Mouse (Mus musculus): ENCODE measurements around the gene Trim8. TPM values are rescaled to one million over a fixed set of nuclear protein-coding genes. Genes with fewer than 3 reads are reported as not detected.

Trim8 gene
- polyA plus RNA-seq, 1 experiment from 2014 or later, result 22.0 TPM

DNA sequence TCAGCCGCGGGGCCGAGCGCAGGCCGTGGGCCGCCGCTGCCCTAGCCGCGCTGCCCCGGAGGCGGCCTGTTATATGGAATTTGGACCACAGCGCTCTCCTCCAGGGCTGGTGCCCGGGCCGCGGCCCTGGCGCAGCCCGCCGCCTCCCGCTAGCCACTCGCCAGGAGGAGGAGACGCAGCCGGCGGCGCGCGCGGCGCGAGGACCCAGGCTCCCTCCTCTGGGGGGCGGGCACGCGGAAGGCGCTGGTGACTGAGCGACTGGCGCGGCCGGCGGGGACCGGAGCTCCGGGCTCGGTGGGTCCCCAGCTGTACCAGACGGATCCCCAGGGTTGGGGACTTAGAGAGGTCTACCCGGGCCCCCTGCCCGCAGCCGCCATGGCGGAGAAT, 560 bp downstream of the Trim8 start:
- H3K4me1 ChIP-seq, result peaks cover 46% of the 10 kb centered on the region
- under 1% methylated on average over 39 of the region's 46 CpGs for WGBS

DNA sequence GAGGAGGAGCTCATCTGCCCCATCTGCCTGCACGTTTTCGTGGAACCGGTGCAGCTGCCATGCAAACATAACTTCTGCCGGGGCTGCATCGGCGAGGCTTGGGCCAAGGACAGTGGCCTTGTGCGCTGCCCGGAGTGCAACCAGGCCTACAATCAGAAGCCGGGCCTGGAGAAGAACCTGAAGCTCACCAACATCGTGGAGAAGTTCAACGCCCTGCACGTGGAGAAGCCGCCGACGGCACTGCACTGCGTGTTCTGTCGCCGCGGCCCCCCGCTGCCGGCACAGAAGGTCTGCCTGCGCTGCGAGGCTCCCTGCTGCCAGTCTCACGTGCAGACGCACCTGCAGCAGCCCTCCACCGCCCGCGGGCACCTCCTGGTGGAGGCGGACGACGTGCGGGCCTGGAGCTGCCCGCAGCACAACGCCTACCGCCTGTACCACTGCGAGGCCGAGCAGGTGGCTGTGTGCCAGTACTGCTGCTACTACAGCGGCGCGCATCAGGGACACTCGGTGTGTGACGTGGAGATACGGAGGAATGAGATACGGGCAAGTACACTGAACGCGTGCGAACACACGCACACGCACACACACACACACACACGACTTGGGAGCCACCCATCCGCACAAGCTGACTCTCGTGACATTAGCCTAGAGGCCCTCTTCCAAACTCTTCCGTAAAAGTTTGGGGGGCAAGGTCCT, 1.1 kb downstream of the Trim8 start:
- under 1% methylated on average over 53 of the region's 53 CpGs for WGBS
- H3K27ac ChIP-seq, result peak overlapping the region; percentile 99

More for the DNA sequence above, 560 bp downstream of the Trim8 start:
- peak overlapping the region; percentile 99 for H3K27ac ChIP-seq
- no peak for DNase-seq (ENCODE audit: low spot score)
- H3K36me3 ChIP-seq, result peaks cover 25% of the 10 kb centered on the region
- no peaks in the 10 kb centered on the region for H3K9me3 ChIP-seq
- peak overlapping the region; percentile 94 for H3K4me3 ChIP-seq
- H3K27me3 ChIP-seq (ENCODE audit: insufficient read depth, poor library complexity, severe bottlenecking), result no peaks in the 10 kb centered on the region

DNA sequence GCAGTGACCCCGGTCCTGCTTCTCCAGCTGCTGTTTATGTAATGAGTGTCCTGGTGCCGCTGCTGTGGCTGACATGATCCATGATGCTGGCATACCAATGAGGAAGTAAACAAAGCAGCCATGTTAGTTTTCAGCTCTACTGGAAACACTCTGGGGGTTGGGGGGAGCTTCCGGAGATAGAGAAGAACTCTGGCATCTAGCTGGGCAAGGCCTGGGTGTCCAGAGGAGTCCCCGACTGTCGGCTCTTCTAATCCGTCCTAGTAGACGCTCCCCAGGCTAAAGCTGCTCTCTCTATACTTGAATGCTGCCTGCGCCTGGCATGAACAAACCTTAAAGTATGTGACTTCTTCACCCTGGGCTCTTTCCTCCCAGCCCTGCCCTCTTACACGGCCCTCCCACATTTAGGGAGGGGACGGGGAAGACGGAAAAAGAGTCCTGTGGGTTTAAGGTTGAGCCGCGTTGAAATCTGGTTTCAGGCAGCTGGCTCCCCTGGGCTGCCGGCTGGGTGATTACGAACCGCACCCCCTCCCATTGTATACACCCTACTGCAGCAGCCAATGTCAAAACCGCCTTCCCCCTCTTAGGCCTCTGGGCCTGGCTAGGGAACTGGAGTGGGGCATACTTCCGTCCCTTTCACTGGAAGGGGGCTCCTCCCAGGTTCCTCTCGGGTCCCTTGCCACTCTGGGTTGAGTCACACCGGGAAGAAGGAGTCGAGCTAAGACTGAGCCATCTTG, 2.0 kb downstream of the Trim8 start:
- Histone ChIP-seq H3K9me3 (no peaks in the 10 kb centered on the region), H3K4me1 (peaks cover 61% of the 10 kb centered on the region)
- under 1% methylated on average over 21 of the region's 21 CpGs for whole genome bisulfite sequencing

More for the DNA sequence above, 1.1 kb downstream of the Trim8 start:
- Histone ChIP-seq H3K36me3 (peaks cover 30% of the 10 kb centered on the region), H3K4me1 (peaks cover 52% of the 10 kb centered on the region), H3K9me3 (no peaks in the 10 kb centered on the region), H3K27me3 (ENCODE audit: insufficient read depth, poor library complexity, severe bottlenecking) (no peaks in the 10 kb centered on the region), H3K4me3 (peak overlapping the region; percentile 94)
- peak; percentile 91 for DNase-seq (ENCODE audit: low spot score)

DNA sequence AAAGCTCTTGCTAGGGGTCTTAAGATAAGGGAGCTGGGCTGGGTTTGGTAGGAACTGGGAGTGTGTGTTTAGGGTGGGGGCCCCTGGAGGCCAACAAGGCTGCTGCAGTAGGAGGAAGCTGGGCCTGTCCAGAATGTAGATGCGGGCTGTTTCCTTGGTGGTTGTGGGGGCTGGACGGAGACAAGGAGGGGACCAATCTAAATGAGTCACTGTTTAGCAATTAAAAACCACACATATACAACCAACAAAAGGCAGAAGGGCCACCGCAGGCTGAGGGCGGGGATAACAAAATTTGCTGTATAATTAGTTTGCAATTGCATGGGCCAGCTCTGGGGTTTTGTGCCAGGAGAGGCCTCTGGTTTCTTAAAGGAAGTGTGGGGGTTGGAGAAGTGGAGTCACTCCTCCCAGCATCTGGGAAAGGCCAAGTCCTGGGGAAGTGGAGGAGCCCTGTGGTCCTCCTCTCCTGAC, 2.6 kb downstream of the Trim8 start:
- Histone ChIP-seq H3K9me3 (no peaks in the 10 kb centered on the region), H3K36me3 (peaks cover 45% of the 10 kb centered on the region), H3K4me3 (peak overlapping the region; percentile 94), H3K4me1 (peaks cover 67% of the 10 kb centered on the region), H3K27me3 (ENCODE audit: insufficient read depth, poor library complexity, severe bottlenecking) (no peaks in the 10 kb centered on the region), H3K27ac (peak overlapping the region; percentile 99)
- 3% methylated on average over 4 of the region's 4 CpGs for WGBS
- no peak for DNase-seq (ENCODE audit: low spot score)

More for the DNA sequence above, 2.0 kb downstream of the Trim8 start:
- no peaks in the 10 kb centered on the region for H3K27me3 ChIP-seq (ENCODE audit: insufficient read depth, poor library complexity, severe bottlenecking)
- H3K4me3 ChIP-seq, result peak overlapping the region; percentile 94
- DNase-seq (ENCODE audit: low spot score), result peak; percentile 95
- H3K27ac ChIP-seq, result peak overlapping the region; percentile 99
- peaks cover 39% of the 10 kb centered on the region for H3K36me3 ChIP-seq

DNA sequence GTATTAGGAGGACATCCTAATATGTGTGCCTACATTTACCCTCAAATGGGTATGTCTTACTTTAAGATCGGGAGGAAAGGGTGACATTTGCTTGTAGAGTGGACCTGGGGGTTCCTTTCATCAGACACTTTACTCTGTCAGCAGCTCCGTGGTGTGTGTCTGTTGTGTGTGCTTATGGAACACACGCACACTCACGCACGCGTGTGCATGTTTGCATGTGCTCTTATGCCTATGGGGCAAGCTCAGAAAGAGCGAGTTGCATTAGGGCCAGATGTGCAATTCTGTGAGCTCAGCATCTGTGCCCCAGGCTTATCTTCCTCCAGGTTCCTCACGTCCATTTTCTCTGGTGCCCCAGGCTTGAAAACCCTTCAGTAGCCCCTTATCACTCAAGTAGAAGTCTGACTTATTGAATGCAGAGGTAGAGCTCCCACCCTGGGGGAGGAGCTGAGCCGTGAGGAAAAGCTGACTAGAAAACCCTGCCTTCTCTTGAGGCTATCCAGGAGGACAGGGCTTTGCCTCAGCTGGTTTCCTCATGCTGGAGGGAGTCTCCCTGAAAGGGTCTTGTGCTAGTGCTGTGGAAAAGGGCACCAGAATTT, 3.4 kb downstream of the Trim8 start:
- Histone ChIP-seq H3K27ac (peak overlapping the region; percentile 99), H3K27me3 (ENCODE audit: insufficient read depth, poor library complexity, severe bottlenecking) (no peaks in the 10 kb centered on the region), H3K4me1 (peaks cover 75% of the 10 kb centered on the region), H3K4me3 (peak overlapping the region; percentile 94), H3K9me3 (no peaks in the 10 kb centered on the region), H3K36me3 (peaks cover 52% of the 10 kb centered on the region)
- DNase-seq (ENCODE audit: low spot score), result no peak
- 28% methylated on average over 9 of the region's 9 CpGs for WGBS

DNA sequence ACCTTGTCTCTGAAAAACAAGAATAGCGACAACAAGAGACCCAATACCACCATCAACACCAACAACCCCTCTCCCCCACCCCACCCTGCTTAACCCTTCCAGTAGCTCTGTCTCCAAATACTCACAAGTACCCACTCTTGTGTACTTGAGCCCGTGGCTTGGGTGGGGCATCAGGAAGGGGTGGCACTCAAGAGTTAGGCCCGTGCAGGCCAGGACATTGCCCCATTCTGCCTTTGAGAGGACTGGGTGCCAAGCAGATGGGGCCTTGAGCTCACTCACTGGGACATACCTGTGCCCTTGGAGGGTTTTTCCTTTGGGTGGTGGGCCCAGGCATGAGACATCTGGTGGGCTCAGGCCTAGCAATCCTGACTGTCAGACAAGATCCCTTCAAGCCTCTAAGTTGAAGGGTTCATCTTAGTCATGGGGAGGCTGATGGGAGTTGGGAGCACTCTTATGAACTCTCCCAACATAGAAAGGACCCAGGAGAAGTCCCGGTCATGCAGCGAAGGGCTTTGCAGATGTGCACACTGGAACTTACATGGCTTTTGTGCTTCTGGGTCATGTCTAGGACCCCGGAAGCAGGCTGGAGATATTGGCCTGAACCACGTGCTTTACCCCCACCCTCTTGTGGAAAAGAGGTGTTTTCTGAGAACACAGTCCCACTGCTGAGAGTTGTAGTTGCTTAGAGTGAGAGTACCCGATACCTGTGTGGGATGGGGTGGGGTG, 4.3 kb downstream of the Trim8 start:
- Histone ChIP-seq H3K27ac (peak overlapping the region; percentile 63), H3K27me3 (ENCODE audit: insufficient read depth, poor library complexity, severe bottlenecking) (no peaks in the 10 kb centered on the region), H3K4me3 (peak overlapping the region; percentile 94), H3K36me3 (peaks cover 53% of the 10 kb centered on the region), H3K9me3 (no peaks in the 10 kb centered on the region), H3K4me1 (peaks cover 81% of the 10 kb centered on the region)
- WGBS, result 81% methylated on average over 8 of the region's 8 CpGs
- DNase-seq (ENCODE audit: low spot score), result no peak

DNA sequence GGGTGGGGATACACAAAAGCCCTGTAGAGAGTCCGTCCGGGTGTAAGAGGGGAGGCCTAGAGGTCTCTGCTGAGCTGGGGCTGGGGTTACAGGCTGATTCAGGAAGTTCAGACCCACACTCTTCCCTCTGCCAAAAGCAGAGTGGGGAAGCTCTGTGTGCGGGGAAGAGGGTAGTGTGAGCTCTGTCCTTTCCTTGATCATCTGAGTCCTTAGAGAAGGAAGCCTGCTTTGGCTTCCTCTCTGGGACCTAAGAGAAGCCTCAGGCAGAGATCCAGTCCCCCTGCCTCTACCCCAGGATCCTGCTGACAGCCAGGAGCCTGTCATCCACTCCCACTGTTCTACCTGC, 4.8 kb downstream of the Trim8 start:
- no peak for DNase-seq (ENCODE audit: low spot score)
- Histone ChIP-seq H3K27me3 (ENCODE audit: insufficient read depth, poor library complexity, severe bottlenecking) (no peaks in the 10 kb centered on the region), H3K4me1 (peaks cover 83% of the 10 kb centered on the region), H3K9me3 (no peaks in the 10 kb centered on the region), H3K36me3 (peaks cover 57% of the 10 kb centered on the region), H3K4me3 (peak overlapping the region; percentile 94), H3K27ac (peak overlapping the region; percentile 63; the same call in 1 of the 2 replicates)
- 88% methylated on average over 3 of the region's 3 CpGs for WGBS

DNA sequence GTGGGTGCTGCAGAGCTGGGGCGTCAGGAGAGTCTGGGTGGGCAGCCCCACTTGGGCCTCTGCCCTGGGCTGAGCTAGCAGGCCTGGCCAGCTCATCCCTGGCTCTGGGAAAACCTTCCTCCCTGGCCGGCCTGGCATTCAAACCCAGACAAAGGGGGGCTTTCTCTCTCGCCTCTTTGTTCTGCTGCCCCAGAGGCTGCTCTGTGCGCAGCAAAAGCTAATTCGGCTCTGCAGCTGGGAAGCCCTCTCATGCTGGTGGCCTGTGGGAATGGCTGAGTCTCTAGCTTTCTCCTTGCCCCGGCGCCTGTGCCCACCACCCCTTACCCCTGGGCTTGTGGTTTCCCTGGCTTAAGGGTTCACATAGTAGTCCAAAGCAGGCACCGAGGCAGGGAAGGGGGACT, 5.7 kb downstream of the Trim8 start:
- 78% methylated on average over 8 of the region's 8 CpGs for WGBS
- H3K9me3 ChIP-seq, result no peaks in the 10 kb centered on the region
- no peak for DNase-seq (ENCODE audit: low spot score)
- peaks cover 79% of the 10 kb centered on the region for H3K4me1 ChIP-seq
- H3K36me3 ChIP-seq, result peaks cover 62% of the 10 kb centered on the region
- H3K4me3 ChIP-seq, result no peak overlapping the region
- no peaks in the 10 kb centered on the region for H3K27me3 ChIP-seq (ENCODE audit: insufficient read depth, poor library complexity, severe bottlenecking)
- peak overlapping the region; percentile 63; the same call in 1 of the 2 replicates for H3K27ac ChIP-seq

DNA sequence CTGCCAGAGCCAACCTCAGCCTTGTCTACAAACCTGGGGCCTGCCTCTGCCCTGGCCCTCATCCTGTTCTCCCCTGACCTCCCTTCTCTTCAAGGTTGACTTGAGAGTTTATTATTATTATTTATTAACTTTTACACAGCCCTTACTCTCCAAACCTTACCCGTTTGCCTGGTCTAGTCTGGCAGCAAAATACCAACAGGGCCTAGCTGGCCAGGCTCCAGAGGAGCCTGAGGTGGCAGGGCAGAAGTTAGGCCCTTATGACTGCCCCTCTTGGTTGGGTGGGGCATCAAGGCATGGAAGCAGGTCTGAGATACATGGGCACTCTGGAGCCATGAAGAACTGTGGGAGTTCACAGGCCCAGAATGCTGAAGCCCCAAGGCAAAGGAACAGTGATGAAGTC, 6.3 kb downstream of the Trim8 start:
- WGBS, result 80% methylated on average over 1 of the region's 1 CpGs
- DNase-seq (ENCODE audit: low spot score), result no peak
- no peak overlapping the region for H3K4me3 ChIP-seq
- no peaks in the 10 kb centered on the region for H3K9me3 ChIP-seq
- H3K27ac ChIP-seq, result peak overlapping the region; percentile 13; the same call in 1 of the 2 replicates
- peaks cover 65% of the 10 kb centered on the region for H3K36me3 ChIP-seq
- peaks cover 78% of the 10 kb centered on the region for H3K4me1 ChIP-seq
- H3K27me3 ChIP-seq (ENCODE audit: insufficient read depth, poor library complexity, severe bottlenecking), result no peaks in the 10 kb centered on the region

DNA sequence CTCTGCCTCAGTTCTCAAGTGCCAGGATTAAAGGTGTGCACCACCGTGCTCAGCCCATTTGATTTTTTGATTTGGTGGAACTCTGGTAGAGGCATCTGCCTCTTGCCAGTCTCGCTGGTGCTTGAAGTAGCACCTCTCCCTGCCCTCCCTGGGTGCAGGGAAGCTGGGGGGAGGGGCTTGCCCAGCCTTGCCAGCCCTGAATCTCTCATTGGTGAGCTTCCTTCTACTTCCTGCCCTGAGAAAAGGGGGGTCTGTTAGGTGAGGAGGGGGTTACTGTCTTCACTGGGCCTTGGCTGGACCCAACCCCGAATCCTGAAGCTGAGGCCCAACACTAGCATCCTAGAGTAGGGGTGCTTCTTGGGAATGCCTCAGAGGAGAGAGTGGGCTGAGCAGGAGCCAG, 7.2 kb downstream of the Trim8 start:
- peak overlapping the region; percentile 54 for H3K27ac ChIP-seq
- H3K36me3 ChIP-seq, result peaks cover 74% of the 10 kb centered on the region
- H3K4me3 ChIP-seq, result no peak overlapping the region
- 75% methylated on average over 3 of the region's 3 CpGs for WGBS
- no peaks in the 10 kb centered on the region for H3K9me3 ChIP-seq
- H3K27me3 ChIP-seq (ENCODE audit: insufficient read depth, poor library complexity, severe bottlenecking), result no peaks in the 10 kb centered on the region
- H3K4me1 ChIP-seq, result peaks cover 81% of the 10 kb centered on the region
- DNase-seq (ENCODE audit: low spot score), result no peak

DNA sequence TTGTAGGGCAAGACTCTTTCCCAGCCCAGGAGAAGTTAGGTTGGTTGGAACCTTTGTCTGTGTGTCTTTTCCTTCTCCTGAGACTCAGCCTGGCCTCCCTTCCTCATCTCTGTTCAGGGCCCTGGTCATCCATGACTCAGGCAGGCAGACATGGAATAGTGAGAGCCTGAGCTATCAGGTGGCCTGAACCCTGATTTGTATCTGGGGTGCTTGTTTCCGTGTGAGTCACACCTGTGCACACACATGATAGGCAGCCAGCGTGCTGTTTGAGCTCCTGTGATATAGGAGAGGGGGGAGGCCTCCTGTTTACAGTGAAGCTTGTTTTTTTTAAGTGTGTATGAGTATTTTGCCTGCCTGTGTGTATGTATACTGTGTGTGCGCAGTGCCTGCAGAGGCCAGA, 7.7 kb downstream of the Trim8 start:
- H3K9me3 ChIP-seq, result no peaks in the 10 kb centered on the region
- H3K4me1 ChIP-seq, result peaks cover 77% of the 10 kb centered on the region
- H3K4me3 ChIP-seq, result no peak overlapping the region
- no peak for DNase-seq (ENCODE audit: low spot score)
- peaks cover 79% of the 10 kb centered on the region for H3K36me3 ChIP-seq
- no peaks in the 10 kb centered on the region for H3K27me3 ChIP-seq (ENCODE audit: insufficient read depth, poor library complexity, severe bottlenecking)
- H3K27ac ChIP-seq, result peak overlapping the region; percentile 54; the same call in 1 of the 2 replicates
- 66% methylated on average over 3 of the region's 3 CpGs for WGBS

DNA sequence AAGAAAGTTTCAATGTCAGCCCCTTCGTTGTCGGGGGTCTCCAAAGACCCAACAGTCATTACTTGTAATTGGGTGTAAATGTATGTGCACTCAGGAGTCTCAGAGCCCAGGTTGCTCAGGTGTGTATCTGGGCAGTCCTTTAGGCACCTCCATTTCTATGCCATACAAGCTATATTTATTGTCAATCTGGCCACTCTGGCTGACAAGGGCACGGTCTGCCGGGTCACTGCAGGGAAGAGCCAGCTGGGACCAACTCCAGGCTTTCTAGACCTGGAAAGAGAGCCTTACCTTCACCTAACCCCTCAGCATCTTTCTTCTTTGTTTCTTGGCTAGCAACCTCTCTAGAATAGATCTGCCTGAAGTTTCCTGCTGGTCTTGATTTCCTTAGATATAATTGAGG, 8.2 kb downstream of the Trim8 start:
- H3K36me3 ChIP-seq, result peaks cover 84% of the 10 kb centered on the region
- H3K27me3 ChIP-seq (ENCODE audit: insufficient read depth, poor library complexity, severe bottlenecking), result no peaks in the 10 kb centered on the region
- H3K9me3 ChIP-seq, result no peaks in the 10 kb centered on the region
- 82% methylated on average over 4 of the region's 4 CpGs for WGBS
- no peak for DNase-seq (ENCODE audit: low spot score)
- peaks cover 74% of the 10 kb centered on the region for H3K4me1 ChIP-seq
- no peak overlapping the region for H3K4me3 ChIP-seq
- H3K27ac ChIP-seq, result peak overlapping the region; percentile 9; the same call in 1 of the 2 replicates
